Mouse (Mus musculus) cerebellum, adult (tissue): ENCODE measurements around the gene Pcnp.

Experiments
- ATAC-seq: cut with Nextera tagmentation; 2 replicates; pipeline ENCODE4 v1.9.2; 2017; ENCODE audit warnings: mild to moderate bottlenecking, moderate library complexity, mixed read lengths; ENCODE audit not compliant: insufficient number of reproducible peaks, low FRiP score, low TSS enrichment

The Pcnp gene

DNA sequence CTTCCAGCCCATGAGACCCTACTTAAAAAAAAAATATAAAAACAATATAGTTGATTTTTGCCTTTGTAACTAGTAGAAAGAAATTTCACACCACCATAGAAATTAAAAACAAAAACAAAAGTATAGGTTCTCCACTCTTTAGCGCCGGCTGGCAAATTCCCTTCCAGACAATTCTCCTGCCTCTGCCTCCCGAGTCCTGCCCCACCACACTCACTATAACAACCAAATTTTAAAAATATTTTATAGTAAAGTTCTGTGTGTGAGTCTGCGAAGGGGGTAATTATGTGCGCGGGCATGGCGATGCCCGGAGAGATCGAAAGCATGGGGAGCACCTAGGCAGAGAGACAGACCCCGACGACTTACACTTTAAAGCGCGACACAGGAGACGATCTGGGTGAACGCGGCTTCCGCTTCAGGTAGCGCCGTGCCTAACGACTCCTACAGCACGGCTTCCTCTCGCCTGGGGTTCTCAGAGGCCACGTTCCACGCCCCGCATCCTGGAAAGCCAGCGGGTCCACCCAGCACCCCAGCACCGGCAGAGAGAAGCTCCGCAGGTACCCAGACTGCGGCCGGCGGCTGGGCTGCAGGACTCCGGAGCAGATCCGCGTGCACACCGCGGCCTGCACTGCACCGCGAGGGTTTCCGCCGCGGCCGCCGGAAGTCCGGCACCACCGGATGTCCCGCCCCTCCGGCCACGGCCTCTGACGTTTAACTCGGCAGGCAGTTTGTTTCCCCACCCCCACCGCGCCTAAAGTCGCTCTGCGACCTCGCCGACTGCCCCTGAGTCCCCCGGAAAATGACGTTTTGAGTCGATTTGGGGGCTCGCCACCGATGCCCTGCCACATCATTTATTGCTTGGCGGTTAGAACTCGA is 7.8 kb upstream of the Pcnp start, which contains the start of gene Trmt10c:
Trmt10c (minus strand) TSS at position 682 of the 873 bp plus-strand sequence.
- ATAC-seq = peak; percentile 100

DNA sequence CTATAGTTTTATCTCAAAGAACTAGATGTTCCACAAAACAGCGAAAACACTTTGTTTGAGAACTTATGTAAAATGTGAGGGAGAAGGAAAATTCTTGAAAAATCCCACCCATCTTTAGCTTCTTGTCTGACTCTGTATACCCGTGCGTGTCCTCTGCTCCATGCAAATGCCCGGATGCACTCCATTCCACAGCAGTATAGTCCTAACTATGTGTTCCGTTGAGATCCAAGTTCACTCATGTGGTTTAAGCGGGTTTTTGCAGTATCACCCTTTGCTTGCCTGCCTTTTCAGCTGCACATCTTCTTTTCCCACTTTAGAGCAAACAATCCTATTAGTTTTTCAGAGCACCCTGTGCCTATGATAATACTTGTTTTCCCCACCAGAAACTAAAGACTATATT is 7.0 kb upstream of the Pcnp start:
- ATAC-seq = no peak

- no peak for ATAC-seq
These were observed 5.0 kb upstream of the Pcnp start for GRCm38 (mm10) chr16:56034566-56034965.

- ATAC-seq = peak; percentile 75
These were observed 602 bp downstream of the Pcnp start for GRCm38 (mm10) chr16:56028722-56029551.

GRCm38 (mm10) chr16:56027854-56028629 is 1.5 kb downstream of the Pcnp start:
- no peak for ATAC-seq

GRCm38 (mm10) chr16:56019660-56020059 is 9.9 kb downstream of the Pcnp start:
- no peak for ATAC-seq

GRCm38 (mm10) chr16:56014076-56014475 is 15.5 kb downstream of the Pcnp start:
- no peak for ATAC-seq

DNA sequence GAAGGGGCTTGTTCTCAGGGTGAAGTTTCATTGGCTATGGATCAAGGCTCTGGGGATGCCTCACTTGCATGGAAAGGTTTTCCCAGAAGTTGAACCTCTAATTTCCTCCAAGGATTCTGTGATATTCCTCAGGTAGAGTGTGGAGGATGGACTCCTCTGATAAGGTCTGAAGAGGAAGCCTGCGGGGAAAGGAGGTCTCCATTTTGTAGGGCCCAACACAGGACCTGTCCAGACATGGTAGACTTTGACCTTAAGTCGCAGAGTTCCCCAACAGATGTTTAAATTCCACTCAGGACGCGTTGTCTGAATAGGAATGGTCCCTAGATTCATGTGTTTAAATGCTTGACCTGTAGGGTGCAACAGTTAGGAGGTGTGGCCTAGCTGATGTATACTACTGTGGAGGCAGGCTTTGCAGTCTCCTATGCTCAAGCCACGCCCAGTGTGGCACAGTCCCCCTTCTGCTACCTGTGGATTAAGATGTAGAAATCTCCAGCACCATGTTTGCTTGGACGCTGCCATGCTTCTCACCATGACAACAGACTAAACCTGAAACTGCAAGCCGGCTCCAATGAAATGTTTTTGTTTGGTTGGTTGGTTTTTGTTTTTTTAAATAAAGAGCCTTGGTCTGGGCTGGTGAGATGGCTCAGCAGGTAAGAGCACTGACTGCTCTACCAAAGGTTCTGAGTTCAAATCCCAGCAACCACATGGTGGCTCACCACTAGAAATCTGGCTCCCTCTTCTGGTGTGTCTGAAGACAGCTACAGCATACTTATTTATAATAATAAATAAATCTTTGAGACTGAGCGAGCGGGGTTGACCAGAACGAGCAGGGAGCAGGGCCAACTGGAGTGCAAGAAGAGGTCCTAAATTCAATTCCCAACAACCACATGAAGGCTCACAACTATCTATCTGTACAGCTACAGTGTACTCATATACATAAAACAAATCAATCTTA is 16.5 kb downstream of the Pcnp start:
- ATAC-seq = no peak

DNA sequence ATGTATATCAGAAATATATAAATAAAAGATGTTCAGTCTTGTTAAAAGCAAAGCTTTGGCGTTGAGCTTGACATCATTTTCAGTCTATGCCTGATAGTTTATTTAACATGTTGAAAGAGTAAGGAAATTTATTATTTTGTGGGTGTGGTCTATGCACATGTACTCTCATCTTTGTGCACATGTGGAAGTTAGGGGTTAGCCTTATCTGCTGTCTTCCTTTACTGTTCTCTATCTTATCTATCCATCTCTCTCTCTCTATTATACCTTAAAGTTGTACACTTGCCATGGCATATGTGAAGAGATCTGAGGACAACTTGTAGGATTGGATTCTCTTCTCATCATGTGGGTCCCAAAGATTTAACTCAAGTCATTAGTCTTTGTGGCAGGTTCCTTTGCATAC is 20.7 kb downstream of the Pcnp start:
- ATAC-seq = no peak

- ATAC-seq = no peak
These were observed 22.7 kb downstream of the Pcnp start for GRCm38 (mm10) chr16:56006798-56007197.

- ATAC-seq = no peak
These were observed 35.3 kb downstream of the Pcnp start for GRCm38 (mm10) chr16:55994235-55994634.

DNA sequence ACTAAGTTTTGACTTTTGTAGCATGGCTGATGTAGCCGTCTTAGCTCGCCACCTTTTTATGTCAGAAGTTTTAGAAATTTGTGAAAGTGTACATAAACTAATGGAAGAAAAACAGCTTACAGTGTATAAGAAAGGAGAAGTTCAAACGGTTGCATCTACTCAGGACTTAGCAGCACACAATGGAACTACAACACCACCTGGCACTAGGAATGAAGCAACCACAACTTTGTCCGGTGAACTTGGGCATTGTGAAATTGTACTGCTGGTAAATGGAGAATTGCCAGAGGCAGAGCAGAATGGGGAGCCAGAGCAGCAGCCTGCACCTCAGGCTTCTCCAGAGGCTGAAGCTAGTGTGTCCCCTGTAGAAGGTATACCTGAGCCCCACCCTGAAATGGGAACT is 39.2 kb downstream of the Pcnp start:
- no peak for ATAC-seq

DNA sequence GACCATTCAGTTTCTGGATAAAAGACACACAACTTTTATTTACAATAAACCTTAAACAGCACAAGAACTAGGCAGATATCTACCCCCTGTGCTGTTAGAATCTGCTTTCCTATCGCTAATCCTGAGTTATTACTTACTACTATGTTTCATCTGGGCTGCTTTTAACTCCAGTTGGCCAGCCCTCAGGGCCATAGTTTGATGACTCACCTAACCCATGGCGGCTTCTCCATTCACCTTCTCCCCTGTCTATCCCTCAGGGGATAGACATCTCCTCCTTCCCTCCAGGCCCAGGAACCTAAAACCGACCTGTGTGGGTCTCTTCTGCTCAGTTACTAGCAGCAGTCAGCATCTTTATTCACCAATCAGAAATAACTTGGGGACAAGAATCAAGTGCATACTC is 43.5 kb downstream of the Pcnp start:
- ATAC-seq = no peak

- ATAC-seq = 0 out of 2 replicates have a peak, but pooled peaks have one; percentile 3
These were observed 54.6 kb downstream of the Pcnp start for GRCm38 (mm10) chr16:55974903-55975285.

DNA sequence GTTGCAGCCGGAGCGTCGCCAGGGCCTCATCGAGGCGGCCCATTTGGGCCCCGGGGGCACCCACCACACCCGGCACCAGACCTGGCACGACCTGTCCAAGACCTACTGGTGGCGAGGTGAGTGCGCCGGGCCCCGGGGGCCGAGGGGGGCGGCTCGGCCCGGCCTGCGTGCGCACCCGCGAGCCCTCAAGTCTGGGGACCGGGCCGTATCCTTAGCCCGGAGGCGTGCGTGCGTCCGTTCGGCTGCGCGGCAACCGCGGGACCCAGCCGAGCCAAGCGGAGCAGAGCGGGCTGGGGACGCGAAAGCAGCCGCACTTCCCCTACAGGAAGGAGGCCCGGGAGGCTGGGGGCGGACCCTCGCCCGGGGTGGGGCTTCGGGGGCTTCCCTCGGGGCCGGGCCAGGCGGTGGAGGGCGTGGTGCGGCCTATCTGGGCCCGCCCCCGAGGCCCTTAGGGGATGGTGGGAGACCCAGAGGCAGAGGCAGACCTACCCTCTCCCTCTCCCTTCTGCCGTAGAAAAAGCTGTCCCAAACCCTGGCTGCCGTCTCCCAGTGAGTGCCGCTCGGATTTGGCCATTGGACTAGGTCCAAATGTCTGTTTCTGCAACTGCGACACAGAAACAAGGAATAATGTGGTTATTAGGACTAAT is 55.2 kb downstream of the Pcnp start:
- peak; percentile 49 for ATAC-seq

- ATAC-seq = peak; percentile 93
These were observed 55.9 kb downstream of the Pcnp start, which contains the start of gene Zbtb11 for GRCm38 (mm10) chr16:55973431-55974255. Zbtb11 (plus strand) TSS chr16:55973883.

DNA sequence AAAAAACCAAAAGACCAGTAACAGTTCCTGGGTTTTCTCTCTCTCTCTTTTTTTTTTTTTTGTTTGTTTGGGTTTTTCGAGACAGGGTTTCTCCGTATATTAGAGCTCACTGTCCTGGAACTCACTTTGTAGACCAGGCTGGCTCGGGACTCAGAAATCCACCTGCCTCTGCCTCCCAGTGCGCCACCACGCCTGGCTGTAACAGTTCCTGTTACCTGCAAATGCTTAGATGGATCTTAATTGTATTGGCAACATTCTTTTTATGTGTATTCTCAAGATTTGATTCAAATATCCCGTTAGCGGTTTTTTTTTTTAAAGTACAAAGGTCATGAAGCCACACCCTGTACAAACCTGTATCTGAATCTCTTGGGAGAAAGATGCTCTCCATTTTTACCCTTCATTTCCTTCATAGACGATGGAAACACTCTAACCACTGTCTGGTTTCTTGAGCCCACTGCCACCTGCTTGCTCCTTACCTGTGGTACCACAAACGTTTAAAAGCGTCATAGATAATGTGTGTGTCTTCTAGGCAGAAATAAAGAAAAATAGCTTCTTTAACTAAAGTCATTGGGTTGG is 56.8 kb downstream of the Pcnp start:
- ATAC-seq = no peak
